Mouse (Mus musculus): Measurements from ENCODE around the gene Gpr18. TPM values are rescaled to one million over a fixed set of nuclear protein-coding genes. Genes with fewer than 3 reads are reported as not detected.

Gene Gpr18
- polyA plus RNA-seq, 1 experiment: 8.3 TPM

DNA sequence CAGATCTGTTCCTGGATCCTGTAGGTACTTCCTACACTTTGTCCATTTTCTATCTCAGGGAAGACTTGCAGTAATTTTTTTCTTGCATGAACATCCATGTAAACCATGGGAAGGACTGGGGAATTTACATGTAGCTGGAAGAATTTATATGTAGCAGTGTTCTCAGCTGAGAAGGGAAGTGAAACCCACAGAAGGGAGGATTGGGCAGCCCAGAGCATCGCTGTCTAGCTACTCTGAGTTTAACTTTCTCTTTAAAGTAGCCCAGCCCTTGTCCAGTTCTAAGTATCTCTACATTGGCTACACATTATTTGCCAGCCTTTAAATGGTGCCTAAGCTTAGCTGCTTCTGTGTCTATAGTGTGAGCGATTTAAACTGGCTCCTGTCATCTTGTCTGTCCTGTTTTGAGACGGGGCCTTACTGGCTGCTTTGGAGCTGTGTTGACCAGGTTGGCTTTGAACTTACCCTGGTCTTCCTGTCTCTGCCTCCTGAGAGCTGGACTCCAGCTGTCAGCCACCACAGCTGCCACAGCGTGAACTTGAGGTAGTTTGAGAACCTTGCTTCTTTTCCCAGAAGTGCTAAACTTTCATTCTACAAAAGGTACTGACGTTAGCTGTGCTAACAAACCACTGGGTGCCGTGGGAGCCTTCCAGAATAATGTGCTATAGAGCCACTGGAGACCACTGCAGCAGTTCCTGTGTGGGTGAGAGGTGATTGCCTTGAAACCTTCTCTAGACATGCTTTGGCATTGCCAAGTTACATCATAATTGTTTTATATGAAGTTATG, 922 bp upstream of the Gpr18 start:
- Histone ChIP-seq H3K4me3 (replicated peaks; ENCODE audit: extremely low read depth, low read depth, low read length) (no peak overlapping the region), H3K4me1 (ENCODE audit: control insufficient read depth, insufficient read depth, low read length) (no peaks in the 10 kb centered on the region)
- TF ChIP-seq CTCF (IDR thresholded peaks at IDR 0.05; ENCODE audit: insufficient read depth, low read length) (no peak), POLR2A (IDR thresholded peaks at IDR 0.05; ENCODE audit: borderline replicate concordance, extremely low read depth, low read depth, low read length) (no peak)

GRCm38 (mm10) chr14:121915143-121915542, 438 bp downstream of the Gpr18 start:
- no peak for DNase-seq
- no peak for TF ChIP-seq CTCF (IDR thresholded peaks at IDR 0.05; ENCODE audit: insufficient read depth, low read length)
- no peak for TF ChIP-seq POLR2A (IDR thresholded peaks at IDR 0.05; ENCODE audit: borderline replicate concordance, extremely low read depth, low read depth, low read length)
- Histone ChIP-seq H3K4me1 (ENCODE audit: control insufficient read depth, insufficient read depth, low read length) (no peaks in the 10 kb centered on the region), H3K4me3 (replicated peaks; ENCODE audit: extremely low read depth, low read depth, low read length) (no peak overlapping the region)
- WGBS: 77% methylated on average over 5 of the region's 5 CpGs

More for the DNA sequence above, 922 bp upstream of the Gpr18 start:
- 74% methylated on average over 6 of the region's 6 CpGs for WGBS
- no peak for DNase-seq

DNA sequence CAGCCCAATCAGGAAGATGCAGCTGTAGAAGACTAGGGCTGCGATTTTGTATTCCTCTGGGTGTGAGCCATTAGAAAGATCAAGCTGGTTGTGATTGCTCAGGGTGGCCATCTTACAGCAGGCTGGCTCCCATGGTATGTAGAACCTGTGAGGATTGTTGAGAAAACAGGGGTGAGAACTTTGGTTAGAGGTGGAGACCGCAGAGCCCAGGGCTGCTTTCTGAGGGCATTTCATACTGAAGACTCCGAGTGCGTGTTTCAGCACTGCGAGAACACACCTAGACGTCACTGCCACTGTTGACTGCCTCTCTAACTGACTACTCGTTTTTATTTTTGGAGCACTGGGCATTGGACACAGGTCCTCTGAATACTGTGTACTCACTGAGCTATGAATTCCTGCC, 3.1 kb downstream of the Gpr18 start:
- TF ChIP-seq CTCF (IDR thresholded peaks at IDR 0.05; ENCODE audit: insufficient read depth, low read length): no peak
- Histone ChIP-seq H3K4me3 (replicated peaks; ENCODE audit: extremely low read depth, low read depth, low read length) (no peak overlapping the region), H3K4me1 (ENCODE audit: control insufficient read depth, insufficient read depth, low read length) (no peaks in the 10 kb centered on the region)
- 86% methylated on average over 7 of the region's 7 CpGs for WGBS
- DNase-seq: no peak

GRCm38 (mm10) chr14:121909868-121910267, 5.7 kb downstream of the Gpr18 start:
- TF ChIP-seq CTCF (IDR thresholded peaks at IDR 0.05; ENCODE audit: insufficient read depth, low read length): no peak
- no peak for TF ChIP-seq POLR2A (IDR thresholded peaks at IDR 0.05; ENCODE audit: borderline replicate concordance, extremely low read depth, low read depth, low read length)
- no peak for DNase-seq
- 87% methylated on average over 6 of the region's 6 CpGs for WGBS
- no peak overlapping the region for H3K4me3 ChIP-seq (replicated peaks; ENCODE audit: extremely low read depth, low read depth, low read length)
- H3K4me1 ChIP-seq (ENCODE audit: control insufficient read depth, insufficient read depth, low read length): peaks cover 3% of the 10 kb centered on the region; the same call in 1 of the 2 replicates

GRCm38 (mm10) chr14:121906992-121907681, 8.4 kb downstream of the Gpr18 start:
- no peak for DNase-seq
- H3K4me3 ChIP-seq (replicated peaks; ENCODE audit: extremely low read depth, low read depth, low read length): no peak overlapping the region
- H3K4me1 ChIP-seq (ENCODE audit: control insufficient read depth, insufficient read depth, low read length): peaks cover 10% of the 10 kb centered on the region; the same call in 1 of the 2 replicates
- no peak for TF ChIP-seq CTCF (IDR thresholded peaks at IDR 0.05; ENCODE audit: insufficient read depth, low read length)
- TF ChIP-seq POLR2A (IDR thresholded peaks at IDR 0.05; ENCODE audit: borderline replicate concordance, extremely low read depth, low read depth, low read length): no peak
- 69% methylated on average over 11 of the region's 11 CpGs for WGBS

GRCm38 (mm10) chr14:121906341-121906991, 9.1 kb downstream of the Gpr18 start:
- TF ChIP-seq POLR2A (IDR thresholded peaks at IDR 0.05; ENCODE audit: borderline replicate concordance, extremely low read depth, low read depth, low read length): no peak
- TF ChIP-seq CTCF (IDR thresholded peaks at IDR 0.05; ENCODE audit: insufficient read depth, low read length): no peak
- Histone ChIP-seq H3K4me1 (ENCODE audit: control insufficient read depth, insufficient read depth, low read length) (peaks cover 10% of the 10 kb centered on the region; the same call in 1 of the 2 replicates), H3K4me3 (replicated peaks; ENCODE audit: extremely low read depth, low read depth, low read length) (no peak overlapping the region)
- 52% methylated on average over 8 of the region's 8 CpGs for WGBS
- no peak for DNase-seq

DNA sequence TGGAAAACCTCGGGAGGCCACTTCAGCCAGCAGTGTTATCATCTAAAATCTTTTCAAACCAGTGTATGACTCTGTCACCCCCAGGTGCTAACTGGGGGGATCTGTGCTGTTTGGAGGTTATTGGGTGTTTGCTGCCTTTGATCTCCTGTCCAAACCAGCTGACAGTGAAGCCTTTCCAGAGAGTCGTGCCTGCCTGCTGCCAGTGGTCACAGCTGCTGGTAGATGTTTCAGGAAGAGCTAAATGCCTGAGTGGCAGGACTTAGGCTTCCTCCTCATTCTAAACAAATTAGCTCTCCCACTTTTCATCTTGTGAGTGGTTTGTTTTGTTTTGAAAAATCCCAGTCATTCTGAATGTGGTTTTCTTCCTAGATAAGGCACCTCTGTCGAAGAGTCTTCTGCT, 10.8 kb downstream of the Gpr18 start:
- H3K4me3 ChIP-seq (replicated peaks; ENCODE audit: extremely low read depth, low read depth, low read length): no peak overlapping the region
- no peak for DNase-seq
- no peak for TF ChIP-seq POLR2A (IDR thresholded peaks at IDR 0.05; ENCODE audit: borderline replicate concordance, extremely low read depth, low read depth, low read length)
- TF ChIP-seq CTCF (IDR thresholded peaks at IDR 0.05; ENCODE audit: insufficient read depth, low read length): no peak
- H3K4me1 ChIP-seq (ENCODE audit: control insufficient read depth, insufficient read depth, low read length): peaks cover 11% of the 10 kb centered on the region
- 18% methylated on average over 3 of the region's 3 CpGs for WGBS

- DNase-seq: no peak
- Histone ChIP-seq H3K4me3 (replicated peaks; ENCODE audit: extremely low read depth, low read depth, low read length) (no peak overlapping the region), H3K4me1 (ENCODE audit: control insufficient read depth, insufficient read depth, low read length) (peaks cover 14% of the 10 kb centered on the region)
- no peak for TF ChIP-seq CTCF (IDR thresholded peaks at IDR 0.05; ENCODE audit: insufficient read depth, low read length)
- no peak for TF ChIP-seq POLR2A (IDR thresholded peaks at IDR 0.05; ENCODE audit: borderline replicate concordance, extremely low read depth, low read depth, low read length)
- whole genome bisulfite sequencing: 65% methylated on average over 7 of the region's 7 CpGs
These were observed 12.2 kb downstream of the Gpr18 start for GRCm38 (mm10) chr14:121903381-121903876.

GRCm38 (mm10) chr14:121901511-121901910, 14.1 kb downstream of the Gpr18 start:
- 86% methylated on average over 6 of the region's 6 CpGs for WGBS
- Histone ChIP-seq H3K4me1 (ENCODE audit: control insufficient read depth, insufficient read depth, low read length) (peaks cover 15% of the 10 kb centered on the region), H3K4me3 (replicated peaks; ENCODE audit: extremely low read depth, low read depth, low read length) (no peak overlapping the region)
- TF ChIP-seq POLR2A (IDR thresholded peaks at IDR 0.05; ENCODE audit: borderline replicate concordance, extremely low read depth, low read depth, low read length): no peak
- no peak for DNase-seq
